Mouse (Mus musculus) left cerebral cortex, postnatal 25 days (tissue): ENCODE data around the gene Snx29. TPM values are rescaled to one million over a fixed set of nuclear protein-coding genes. Genes with fewer than 3 reads are reported as not detected.
"Not testable (repeated sequence)": the region's sequence is repeated elsewhere in the genome, so short reads cannot be mapped to it uniquely, and the experiment has no call there.

Experiments used
- DNase-seq, 2 experiments: peaks; one replicate each; pipeline ENCODE4 v3.0.0; 2022; ENCODE audit warnings: low spot score in 2 of 2, mixed read lengths in 1 of 2
- intact Hi-C: fragments of 180-260 bp; cut with DNase I; formaldehyde crosslinking; loops from one replicate; pipeline ENCODE4 v1.15.1; 2025
- total RNA-seq, 2 experiments: library from RNA; stranded (reverse); gene quantifications; 2 replicates each; pipeline ENCODE4 v1.2.3; 2021

Gene Snx29
- total RNA-seq, 2 experiments from 2014 or later, result 19.4 to 24.4 TPM

GRCm38 (mm10) chr16:11510416-11510815 lies 187.7 kb downstream of the Snx29 start:
- intact Hi-C loops, result no loop called here
- DNase-seq, result no peak

GRCm38 (mm10) chr16:11510854-11511253 lies 188.1 kb downstream of the Snx29 start:
- DNase-seq, result no peak
- intact Hi-C loops, result no loop called here

DNA sequence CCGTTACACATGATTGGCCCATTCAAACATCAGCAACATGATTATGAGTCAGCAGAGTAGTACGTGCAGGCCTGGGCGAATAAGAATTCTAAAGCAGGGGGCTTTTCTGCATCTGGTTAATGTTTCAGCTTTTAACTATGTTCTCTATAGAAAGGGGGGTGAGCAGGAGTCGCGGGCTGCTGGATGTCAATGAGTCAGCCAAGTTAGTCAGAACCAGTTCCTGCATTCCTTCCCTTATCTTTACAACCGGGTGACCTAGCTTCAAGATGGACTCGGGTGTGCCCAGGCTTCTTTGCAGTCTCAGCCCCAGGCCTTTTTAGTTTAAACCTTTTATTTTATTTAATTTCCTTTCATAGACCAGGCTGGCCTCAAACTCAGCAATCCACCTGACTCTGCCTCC lies 189.0 kb downstream of the Snx29 start:
- intact Hi-C loops, DNase-seq: not testable (repeated sequence)

DNA sequence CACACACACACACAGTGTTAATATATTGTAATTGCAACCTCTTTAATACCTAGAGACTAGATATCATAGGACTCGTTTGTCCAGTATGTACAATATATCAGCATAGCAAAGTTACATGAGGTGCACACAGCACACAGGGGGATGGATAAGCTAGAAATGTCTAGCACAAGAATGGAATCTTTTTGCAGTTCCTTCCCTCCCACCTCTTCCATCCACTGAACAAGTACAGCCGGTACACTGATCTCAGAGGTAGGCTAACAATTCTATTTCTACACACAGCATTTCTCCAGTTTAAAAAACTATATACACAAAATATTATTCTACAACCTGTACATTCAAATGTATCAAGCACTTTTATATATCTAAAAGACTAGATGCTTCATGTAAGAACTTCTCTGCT lies 194.0 kb downstream of the Snx29 start:
- intact Hi-C loops, result no loop called here
- DNase-seq, result peak in 1 of 2 experiments; percentile 51

DNA sequence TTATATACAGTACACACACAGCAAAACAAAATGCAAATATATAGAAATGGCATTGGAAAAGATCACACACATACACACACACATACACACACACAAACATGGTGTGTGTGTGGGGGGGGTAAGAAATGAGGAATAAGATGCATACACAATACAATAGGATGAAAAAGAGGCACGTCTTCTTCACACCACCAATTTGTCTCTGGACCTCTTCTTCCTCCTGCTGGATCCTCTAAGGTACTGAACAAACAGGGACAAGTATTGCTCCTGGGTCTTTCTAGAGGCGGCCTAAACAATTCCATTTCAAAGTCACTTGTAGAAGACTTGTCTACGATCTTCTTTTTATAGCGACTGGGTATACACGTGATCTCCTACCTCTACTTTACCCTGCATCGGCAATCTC lies 194.7 kb downstream of the Snx29 start:
- intact Hi-C loops, result no loop called here
- DNase-seq, result no peak

GRCm38 (mm10) chr16:11518803-11519498 lies 196.2 kb downstream of the Snx29 start:
- no peak for DNase-seq
- intact Hi-C loops, result no loop called here

DNA sequence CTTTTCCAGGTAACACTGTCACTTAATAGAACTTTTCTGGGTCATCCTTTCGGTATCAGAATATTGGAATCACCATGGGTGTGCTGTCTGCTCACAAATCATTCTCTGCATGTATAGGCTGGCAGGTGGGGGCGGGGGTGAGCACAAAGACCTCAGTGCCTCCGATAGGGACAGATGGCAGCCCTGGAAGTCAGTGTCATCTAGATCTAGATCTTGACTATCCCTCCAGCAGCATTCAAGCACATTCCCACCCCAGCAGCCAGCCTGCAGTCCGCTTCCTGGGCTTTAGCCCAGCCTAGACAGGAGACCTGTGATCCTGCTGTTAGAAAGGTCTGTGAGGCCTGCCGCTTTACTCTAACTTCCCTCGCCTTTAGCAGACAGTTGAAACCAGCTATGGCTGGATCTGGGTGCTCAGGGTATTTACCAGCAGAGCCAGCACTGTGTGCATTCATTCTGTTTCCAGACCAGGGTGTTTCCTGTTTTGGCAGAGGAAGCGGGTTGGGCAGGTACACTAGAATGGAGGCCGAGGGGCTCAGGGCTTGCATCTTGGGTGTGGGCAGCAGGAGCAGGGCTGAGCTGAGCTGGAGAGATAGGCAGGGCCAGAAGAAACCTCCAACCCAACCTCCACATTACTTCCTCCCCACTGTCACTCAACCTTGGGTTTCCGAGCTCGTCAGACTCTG lies 203.5 kb downstream of the Snx29 start:
- DNase-seq, result peak in 1 of 2 experiments; percentile 52

GRCm38 (mm10) chr16:11526996-11527395 lies 204.3 kb downstream of the Snx29 start:
- intact Hi-C loops, result loop anchor here (1.0 to 5.0 kb wide), 2 partner anchors 66 to 140 kb away; no protein-coding TSS in a partner anchor
- DNase-seq, result peak; percentile 65 to 95

More for the DNA sequence above, 203.5 kb downstream of the Snx29 start:
- intact Hi-C loops, result loop anchor here (5.0 kb wide), 1 partner anchor 141 kb away; no protein-coding TSS in a partner anchor

DNA sequence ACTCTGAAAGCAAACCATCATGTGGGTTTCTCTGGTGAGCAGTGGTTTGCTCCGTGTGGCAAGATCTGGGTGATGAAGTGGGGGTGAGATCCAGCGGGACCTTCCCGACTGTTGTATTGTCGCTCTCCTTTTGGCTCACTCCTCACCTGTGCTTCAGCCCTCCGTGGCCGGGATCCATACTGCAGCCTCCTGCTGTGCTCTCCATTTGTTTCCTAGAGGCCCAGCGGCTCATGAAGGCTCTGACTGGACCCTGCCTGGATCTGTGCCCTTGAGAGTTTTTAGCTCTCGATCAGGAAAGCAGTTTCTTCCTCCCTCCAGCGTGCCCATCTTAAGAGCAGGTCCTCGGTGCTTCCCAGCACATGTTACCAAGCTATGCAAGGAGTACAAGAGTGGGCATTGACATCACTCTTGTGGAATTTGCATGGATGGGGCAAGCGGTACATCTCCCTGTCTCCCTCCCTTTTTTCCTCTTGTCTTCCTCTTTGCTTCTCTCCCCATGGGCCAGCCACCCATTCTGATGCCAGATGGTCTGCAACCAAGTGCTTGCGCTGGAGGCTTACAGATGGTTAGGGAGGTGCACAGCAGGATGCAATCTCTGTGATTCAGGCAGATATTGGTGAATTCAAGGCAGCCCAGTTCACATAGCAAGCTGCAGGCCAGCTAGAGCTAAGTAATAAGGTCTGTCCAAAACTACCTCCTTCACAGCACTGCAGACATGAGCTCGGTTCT lies 207.9 kb downstream of the Snx29 start:
- intact Hi-C loops, result no loop called here
- DNase-seq, result peak in 1 of 2 experiments; percentile 27

GRCm38 (mm10) chr16:11531441-11531840 lies 208.7 kb downstream of the Snx29 start:
- no peak for DNase-seq
- intact Hi-C loops, result no loop called here

- peak in 1 of 2 experiments; percentile 66 for DNase-seq
- intact Hi-C loops, result no loop called here
Measured at GRCm38 (mm10) chr16:11532592-11532991, 209.9 kb downstream of the Snx29 start.

GRCm38 (mm10) chr16:11533441-11533840 lies 210.7 kb downstream of the Snx29 start:
- DNase-seq, result no peak
- intact Hi-C loops, result no loop called here

- intact Hi-C loops, result no loop called here
- DNase-seq, result no peak
Measured at GRCm38 (mm10) chr16:11537663-11538062, 215.0 kb downstream of the Snx29 start.

GRCm38 (mm10) chr16:11538191-11538590 lies 215.5 kb downstream of the Snx29 start:
- intact Hi-C loops, result no loop called here
- DNase-seq, result no peak

GRCm38 (mm10) chr16:11540961-11541360 lies 218.3 kb downstream of the Snx29 start:
- DNase-seq, result no peak
- intact Hi-C loops, result no loop called here

- DNase-seq, result no peak
- intact Hi-C loops, result no loop called here
Measured at GRCm38 (mm10) chr16:11541769-11542168, 219.1 kb downstream of the Snx29 start.

- peak; percentile 35 to 84 for DNase-seq
- intact Hi-C loops, result no loop called here
Measured at GRCm38 (mm10) chr16:11550043-11550725, 227.5 kb downstream of the Snx29 start.

DNA sequence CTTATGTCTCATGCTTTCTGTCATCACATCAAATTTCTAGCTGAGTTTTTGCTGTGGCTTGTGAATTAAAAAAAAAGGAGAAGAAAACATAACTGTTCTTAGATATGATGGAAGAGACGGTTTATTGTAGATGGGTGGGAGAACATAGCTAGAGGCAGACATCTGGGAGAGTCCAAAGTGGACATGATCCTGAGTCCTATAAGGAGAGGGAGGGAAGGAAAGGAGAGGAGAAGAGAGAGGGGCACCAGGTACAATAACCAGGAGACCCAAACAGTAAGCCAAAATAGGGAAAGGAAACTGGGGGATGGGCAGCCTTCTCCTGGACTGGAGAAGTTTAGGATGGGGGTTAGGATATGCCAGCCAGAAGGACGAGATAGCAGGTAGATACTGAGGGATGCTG lies 239.0 kb downstream of the Snx29 start:
- intact Hi-C loops, result no loop called here
- no peak for DNase-seq

DNA sequence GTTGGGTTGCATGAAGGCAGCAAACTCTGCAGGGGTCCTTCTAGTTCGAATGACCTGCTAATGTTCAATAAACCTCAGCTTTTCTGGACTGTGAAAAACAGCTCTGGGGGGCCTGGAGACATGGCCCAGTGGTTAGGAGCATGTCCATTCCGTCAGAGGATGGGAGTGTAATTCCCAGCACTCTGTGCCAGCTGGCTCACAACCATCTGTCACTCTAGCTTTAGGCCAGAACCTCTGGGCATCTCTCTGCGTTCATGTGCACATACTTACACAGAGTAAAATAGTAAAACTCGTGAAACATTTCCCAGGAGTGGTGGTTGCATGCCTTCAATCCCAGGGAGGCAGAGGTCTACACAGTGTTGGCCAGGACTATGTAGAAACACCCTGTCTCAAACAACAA lies 241.1 kb downstream of the Snx29 start:
- intact Hi-C loops, result no loop called here
- DNase-seq, result no peak

- DNase-seq, result no peak
- intact Hi-C loops, result no loop called here
Measured at GRCm38 (mm10) chr16:11565126-11565525, 242.4 kb downstream of the Snx29 start.
